Mouse (Mus musculus): Measurements from ENCODE around the gene Rab11fip3. TPM values are rescaled to one million over a fixed set of nuclear protein-coding genes. Genes with fewer than 3 reads are reported as not detected.

Rab11fip3 gene
- polyA plus RNA-seq, 1 experiment from 2014 or later = 12.4 TPM

- Histone ChIP-seq H3K4me3 (replicated peaks) (no peak overlapping the region), H3K9ac (no peak overlapping the region), H3K36me3 (peaks cover 6% of the 10 kb centered on the region; the same call in 1 of the 2 replicates), H3K4me2 (replicated peaks) (no peak overlapping the region), H3K9me3 (no peaks in the 10 kb centered on the region), H3K27ac (no peak overlapping the region), H3K4me1 (replicated peaks) (peaks cover 7% of the 10 kb centered on the region), H3K27me3 (replicated peaks) (peaks cover 23% of the 10 kb centered on the region)
- no peak for ATAC-seq
- WGBS = 78% methylated on average over 7 of the region's 7 CpGs
Measured at GRCm38 (mm10) chr17:25956631-25957030, 112.7 kb downstream of the Rab11fip3 start.

GRCm38 (mm10) chr17:25956201-25956600, 113.2 kb downstream of the Rab11fip3 start:
- Histone ChIP-seq H3K27ac (no peak overlapping the region), H3K4me1 (replicated peaks) (peaks cover 10% of the 10 kb centered on the region), H3K36me3 (peaks cover 6% of the 10 kb centered on the region; the same call in 1 of the 2 replicates), H3K9ac (no peak overlapping the region), H3K9me3 (no peaks in the 10 kb centered on the region), H3K4me2 (replicated peaks) (no peak overlapping the region), H3K4me3 (replicated peaks) (no peak overlapping the region), H3K27me3 (replicated peaks) (peaks cover 27% of the 10 kb centered on the region)
- no peak for ATAC-seq
- whole genome bisulfite sequencing = 77% methylated on average over 7 of the region's 7 CpGs

DNA sequence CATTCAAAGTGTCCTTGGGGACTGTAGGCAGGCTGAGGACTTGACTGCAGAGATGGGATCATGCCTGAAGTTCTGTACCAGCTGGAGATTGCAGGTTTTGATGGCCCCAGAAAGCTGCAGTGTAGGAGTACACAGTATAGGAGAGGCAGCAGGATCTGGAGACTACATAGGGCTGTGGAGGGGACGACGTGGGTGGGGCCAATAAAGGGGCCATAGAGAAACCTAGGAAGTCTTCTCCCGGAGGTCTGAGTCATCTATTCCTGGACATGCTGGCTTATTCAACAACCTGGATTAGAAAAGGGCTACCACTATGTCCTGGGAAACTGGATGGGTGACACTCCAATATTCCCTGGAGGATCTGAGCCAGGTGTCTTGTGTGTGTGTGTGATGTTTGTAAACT, 113.6 kb downstream of the Rab11fip3 start:
- no peak overlapping the region for H3K4me3 ChIP-seq (replicated peaks)
- peaks cover 12% of the 10 kb centered on the region for H3K4me1 ChIP-seq (replicated peaks)
- H3K9me3 ChIP-seq = no peaks in the 10 kb centered on the region
- H3K27me3 ChIP-seq (replicated peaks) = peaks cover 32% of the 10 kb centered on the region
- H3K9ac ChIP-seq = no peak overlapping the region
- no peak overlapping the region for H3K27ac ChIP-seq
- H3K4me2 ChIP-seq (replicated peaks) = no peak overlapping the region
- peaks cover 6% of the 10 kb centered on the region; the same call in 1 of the 2 replicates for H3K36me3 ChIP-seq
- 56% methylated on average over 3 of the region's 3 CpGs for WGBS
- no peak for ATAC-seq

DNA sequence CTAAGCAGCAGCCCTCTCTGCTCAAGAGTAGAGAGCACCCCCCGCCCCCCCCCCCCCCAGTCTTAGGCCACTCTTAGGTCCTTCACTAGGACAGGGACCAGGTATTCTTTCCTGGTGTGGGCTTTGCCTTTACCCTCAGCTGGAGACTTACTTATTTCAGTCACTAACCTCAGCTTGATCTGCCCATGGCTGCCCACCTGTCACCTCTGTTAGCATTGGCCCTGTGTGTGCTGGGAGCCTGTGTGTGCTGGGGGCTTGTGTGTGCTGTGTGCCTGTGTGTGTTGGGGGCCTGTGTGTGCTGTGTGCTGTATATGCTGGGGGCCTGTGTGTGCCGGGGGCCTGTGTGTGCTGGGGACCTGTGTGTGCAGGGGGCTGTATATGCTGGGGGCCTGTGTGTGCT, 114.7 kb downstream of the Rab11fip3 start:
- H3K4me2 ChIP-seq (replicated peaks) = no peak overlapping the region
- no peak overlapping the region for H3K4me3 ChIP-seq (replicated peaks)
- ATAC-seq = no peak
- WGBS = 93% methylated on average over 2 of the region's 2 CpGs
- H3K4me1 ChIP-seq (replicated peaks) = peaks cover 12% of the 10 kb centered on the region
- H3K36me3 ChIP-seq = peaks cover 6% of the 10 kb centered on the region; the same call in 1 of the 2 replicates
- H3K27me3 ChIP-seq (replicated peaks) = peaks cover 41% of the 10 kb centered on the region
- H3K27ac ChIP-seq = no peak overlapping the region
- no peaks in the 10 kb centered on the region for H3K9me3 ChIP-seq
- H3K9ac ChIP-seq = no peak overlapping the region

- H3K4me1 ChIP-seq (replicated peaks) = peaks cover 12% of the 10 kb centered on the region
- H3K9me3 ChIP-seq = no peaks in the 10 kb centered on the region
- WGBS = 80% methylated on average over 5 of the region's 5 CpGs
- no peak overlapping the region for H3K9ac ChIP-seq
- H3K27ac ChIP-seq = no peak overlapping the region
- no peaks in the 10 kb centered on the region for H3K36me3 ChIP-seq
- no peak for ATAC-seq
- no peak overlapping the region for H3K4me3 ChIP-seq (replicated peaks)
- H3K27me3 ChIP-seq (replicated peaks) = peaks cover 41% of the 10 kb centered on the region
- no peak overlapping the region for H3K4me2 ChIP-seq (replicated peaks)
Measured at GRCm38 (mm10) chr17:25953161-25953560, 116.2 kb downstream of the Rab11fip3 start.

GRCm38 (mm10) chr17:25951803-25952623, 117.3 kb downstream of the Rab11fip3 start, which contains the start of gene A930017K11Rik:
Gene A930017K11Rik, minus strand, starts transcription at chr17:25952565.
- peak within 1 kb of the TSS; percentile 88 for H3K4me2 ChIP-seq (replicated peaks)
- H3K4me3 ChIP-seq (replicated peaks) = peak within 1 kb of the TSS; percentile 40
- no peak within 1 kb of the TSS for H3K27ac ChIP-seq
- peak; percentile 44 for ATAC-seq
- no peaks in the 10 kb centered on the region for H3K9me3 ChIP-seq
- H3K36me3 ChIP-seq = no peaks in the 10 kb centered on the region
- H3K4me1 ChIP-seq (replicated peaks) = peaks cover 12% of the 10 kb centered on the region
- 1% methylated on average over 58 of the region's 58 CpGs for WGBS
- H3K9ac ChIP-seq = peak within 1 kb of the TSS; percentile 36; the same call in 1 of the 2 replicates
- H3K27me3 ChIP-seq (replicated peaks) = peaks cover 41% of the 10 kb centered on the region

GRCm38 (mm10) chr17:25951225-25951802, 118.0 kb downstream of the Rab11fip3 start:
- peaks cover 12% of the 10 kb centered on the region for H3K4me1 ChIP-seq (replicated peaks)
- peak overlapping the region; percentile 40 for H3K4me3 ChIP-seq (replicated peaks)
- WGBS = under 1% methylated on average over 33 of the region's 33 CpGs
- no peak overlapping the region for H3K27ac ChIP-seq
- H3K36me3 ChIP-seq = no peaks in the 10 kb centered on the region
- 0 out of 2 replicates have a peak overlapping the region, but pooled peaks have one; percentile 17 for H3K9ac ChIP-seq
- H3K27me3 ChIP-seq (replicated peaks) = peaks cover 41% of the 10 kb centered on the region
- peak overlapping the region; percentile 88 for H3K4me2 ChIP-seq (replicated peaks)
- ATAC-seq = peak; percentile 52
- no peaks in the 10 kb centered on the region for H3K9me3 ChIP-seq

- Histone ChIP-seq H3K36me3 (no peaks in the 10 kb centered on the region), H3K4me3 (replicated peaks) (no peak overlapping the region), H3K27me3 (replicated peaks) (peaks cover 41% of the 10 kb centered on the region), H3K9ac (no peak overlapping the region), H3K4me1 (replicated peaks) (peaks cover 12% of the 10 kb centered on the region), H3K27ac (no peak overlapping the region), H3K9me3 (no peaks in the 10 kb centered on the region), H3K4me2 (replicated peaks) (peak overlapping the region; percentile 88)
- no CpG with 5 or more reads among the region's 3 CpGs for WGBS
- ATAC-seq = no peak
Measured at GRCm38 (mm10) chr17:25950706-25951105, 118.6 kb downstream of the Rab11fip3 start.

DNA sequence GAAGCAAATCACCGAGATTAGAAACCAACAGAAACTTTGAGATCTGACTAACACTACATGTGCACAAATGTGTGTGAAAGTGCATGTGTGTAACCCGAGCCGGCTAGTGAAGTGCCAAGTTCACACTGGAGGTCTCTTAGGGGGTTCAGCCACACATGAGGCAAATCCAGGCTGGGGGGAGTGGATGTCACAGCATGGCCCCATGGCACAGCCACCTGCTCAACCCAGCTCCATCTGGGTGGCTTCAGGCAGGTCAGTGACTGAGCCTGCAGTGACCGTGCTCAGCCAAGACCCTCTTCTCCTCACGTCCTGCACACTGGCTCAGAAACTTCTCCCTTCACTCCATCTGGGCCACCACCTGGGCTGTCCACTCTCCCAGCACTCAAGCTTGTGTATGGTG, 119.4 kb downstream of the Rab11fip3 start:
- H3K27ac ChIP-seq = no peak overlapping the region
- peaks cover 12% of the 10 kb centered on the region for H3K4me1 ChIP-seq (replicated peaks)
- H3K36me3 ChIP-seq = no peaks in the 10 kb centered on the region
- H3K9ac ChIP-seq = no peak overlapping the region
- H3K4me3 ChIP-seq (replicated peaks) = no peak overlapping the region
- no peak overlapping the region for H3K4me2 ChIP-seq (replicated peaks)
- peaks cover 41% of the 10 kb centered on the region for H3K27me3 ChIP-seq (replicated peaks)
- no peaks in the 10 kb centered on the region for H3K9me3 ChIP-seq
- 65% methylated on average over 5 of the region's 5 CpGs for WGBS
- no peak for ATAC-seq

DNA sequence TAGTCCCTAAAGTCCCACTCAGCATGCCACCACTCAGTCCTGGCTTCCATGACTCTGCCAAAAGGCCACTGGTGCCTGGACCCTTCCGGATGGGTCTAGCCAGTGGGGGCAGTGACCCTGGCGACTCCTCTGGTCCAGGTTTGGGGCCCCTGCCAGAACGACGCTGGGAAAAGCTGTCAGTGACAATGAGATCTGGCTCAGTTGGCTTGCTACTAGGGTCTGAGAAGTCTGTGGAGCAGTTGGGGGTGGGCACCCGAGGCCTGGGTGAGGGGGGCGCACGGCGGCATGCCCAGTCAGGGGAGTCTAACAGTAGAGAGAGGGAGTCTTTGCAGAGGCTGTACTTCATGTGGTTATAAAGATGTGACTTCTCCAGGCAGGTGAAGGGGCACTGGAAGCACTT, 121.3 kb downstream of the Rab11fip3 start:
- 81% methylated on average over 8 of the region's 8 CpGs for WGBS
- Histone ChIP-seq H3K9ac (no peak overlapping the region), H3K9me3 (no peaks in the 10 kb centered on the region), H3K4me1 (replicated peaks) (peaks cover 12% of the 10 kb centered on the region), H3K4me3 (replicated peaks) (no peak overlapping the region), H3K27ac (no peak overlapping the region), H3K27me3 (replicated peaks) (peaks cover 33% of the 10 kb centered on the region), H3K4me2 (replicated peaks) (no peak overlapping the region), H3K36me3 (no peaks in the 10 kb centered on the region)
- no peak for ATAC-seq

- peaks cover 13% of the 10 kb centered on the region for H3K4me1 ChIP-seq (replicated peaks)
- no peak overlapping the region for H3K4me3 ChIP-seq (replicated peaks)
- no peak overlapping the region for H3K9ac ChIP-seq
- no peak overlapping the region for H3K4me2 ChIP-seq (replicated peaks)
- WGBS = 87% methylated on average over 4 of the region's 4 CpGs
- no peak overlapping the region for H3K27ac ChIP-seq
- H3K9me3 ChIP-seq = no peaks in the 10 kb centered on the region
- H3K27me3 ChIP-seq (replicated peaks) = peaks cover 28% of the 10 kb centered on the region
- no peaks in the 10 kb centered on the region for H3K36me3 ChIP-seq
- no peak for ATAC-seq
Measured at GRCm38 (mm10) chr17:25947576-25947975, 121.8 kb downstream of the Rab11fip3 start.

DNA sequence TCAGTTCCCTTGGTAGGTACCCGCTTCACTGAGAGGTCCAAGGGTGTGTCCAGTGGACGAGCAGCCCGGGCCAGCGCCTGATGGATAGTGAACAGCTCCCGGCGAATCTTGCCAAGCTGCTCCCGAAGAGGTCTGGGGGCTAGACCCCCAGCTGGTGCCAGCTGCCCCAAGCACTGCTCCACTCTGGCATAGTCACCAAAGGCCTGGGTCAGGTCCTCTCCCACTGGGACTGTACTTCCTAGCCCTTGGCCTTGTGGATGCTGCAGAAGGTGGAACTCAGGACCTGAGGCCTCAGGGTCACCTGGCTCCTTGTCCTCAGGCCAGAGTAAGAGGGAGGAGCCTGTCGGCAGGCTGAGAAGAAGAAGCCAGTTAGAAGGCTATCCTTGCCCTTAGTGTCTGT, 122.5 kb downstream of the Rab11fip3 start:
- Histone ChIP-seq H3K9me3 (no peaks in the 10 kb centered on the region), H3K4me2 (replicated peaks) (no peak overlapping the region), H3K4me3 (replicated peaks) (no peak overlapping the region), H3K27me3 (replicated peaks) (peaks cover 21% of the 10 kb centered on the region), H3K27ac (no peak overlapping the region), H3K9ac (no peak overlapping the region), H3K36me3 (no peaks in the 10 kb centered on the region), H3K4me1 (replicated peaks) (peaks cover 11% of the 10 kb centered on the region)
- 77% methylated on average over 8 of the region's 8 CpGs for WGBS
- ATAC-seq = no peak
